Mouse (Mus musculus): ENCODE measurements around the gene Ppil6.

Gene Ppil6

GRCm38 (mm10) chr10:41477278-41478181 is 12.7 kb upstream of the Ppil6 start:
- DNase-seq (ENCODE audit: low spot score): no peak

DNA sequence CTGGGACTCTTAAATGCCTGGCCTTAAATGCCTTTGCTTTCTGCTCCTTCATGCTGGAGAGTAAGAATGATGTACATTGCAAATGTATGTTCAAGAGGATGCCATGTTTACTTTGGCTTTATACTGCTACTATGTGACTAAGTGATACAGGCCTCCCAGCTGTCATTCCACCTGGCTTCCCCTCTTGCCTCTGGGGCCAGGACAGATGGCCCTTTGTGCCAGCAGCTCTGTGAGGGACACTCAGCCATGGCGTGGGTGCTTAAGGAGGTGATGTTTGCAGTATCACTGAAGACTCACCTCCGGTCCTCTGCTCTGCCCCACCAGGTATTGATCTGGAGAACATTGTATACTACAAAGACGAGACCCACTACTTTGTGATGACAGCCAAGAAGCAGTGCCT is 10.3 kb upstream of the Ppil6 start:
- no peak for DNase-seq (ENCODE audit: low spot score)

DNA sequence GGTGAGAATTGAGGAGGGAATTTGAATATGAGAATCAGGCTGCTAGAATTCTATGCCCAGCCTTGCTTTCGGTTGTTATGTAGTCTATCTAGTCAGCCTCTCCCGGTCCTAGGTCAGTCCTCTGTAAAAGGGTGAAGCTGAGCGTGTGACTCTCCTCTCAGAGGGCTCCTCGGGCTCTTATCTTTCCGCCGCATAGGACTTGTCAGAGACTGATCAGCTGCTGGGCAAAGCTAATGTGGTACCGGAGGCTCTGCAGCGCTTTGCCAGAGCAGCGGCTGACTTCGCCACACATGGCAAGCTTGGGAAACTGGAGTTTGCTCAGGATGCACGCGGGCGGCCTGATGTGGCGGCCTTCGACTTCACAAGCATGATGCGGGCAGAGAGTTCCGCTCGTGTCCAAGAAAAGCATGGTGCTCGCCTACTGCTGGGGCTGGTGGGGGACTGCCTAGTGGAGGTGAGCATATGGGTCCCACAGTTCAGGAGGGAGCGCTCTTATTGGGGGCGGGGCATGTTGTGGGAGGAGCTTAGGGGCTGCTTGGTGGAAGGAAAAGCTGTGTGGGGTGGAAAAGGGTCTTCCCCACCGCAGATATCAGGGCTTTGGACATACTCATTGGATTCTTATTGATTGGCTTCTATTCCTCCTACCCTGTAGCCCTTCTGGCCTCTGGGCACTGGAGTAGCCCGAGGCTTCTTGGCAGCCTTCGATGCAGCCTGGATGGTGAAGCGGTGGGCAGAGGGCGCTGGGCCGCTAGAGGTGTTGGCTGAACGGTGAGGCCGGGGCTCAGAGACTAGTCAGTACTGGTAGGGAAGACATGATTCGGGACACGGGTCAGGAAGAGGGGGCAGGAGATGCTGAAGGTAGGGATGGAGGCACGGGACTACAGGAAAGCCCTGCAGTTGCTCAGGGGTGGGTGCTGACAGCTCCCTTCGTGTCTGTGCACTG is 9.0 kb upstream of the Ppil6 start:
- no peak for DNase-seq (ENCODE audit: low spot score)

DNA sequence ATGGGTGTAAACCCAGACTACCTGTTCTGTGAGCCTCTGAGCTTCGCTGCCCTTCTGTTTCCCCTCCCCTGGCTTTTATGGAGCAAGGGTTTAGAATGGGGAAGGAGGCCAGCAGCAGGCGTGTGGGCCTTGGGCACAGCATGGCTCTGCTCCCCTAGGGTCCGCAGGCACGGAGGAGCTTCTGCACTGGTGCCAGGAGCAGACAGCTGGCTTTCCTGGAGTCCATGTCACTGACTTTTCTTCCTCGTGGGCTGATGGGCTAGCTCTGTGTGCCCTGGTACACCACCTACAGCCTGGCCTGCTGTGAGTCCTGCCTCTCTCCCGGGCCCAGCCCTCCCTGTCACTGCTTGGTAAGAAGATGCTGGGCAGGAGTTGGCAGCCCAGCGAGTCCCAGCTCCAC is 7.8 kb upstream of the Ppil6 start:
- no peak for DNase-seq (ENCODE audit: low spot score)

DNA sequence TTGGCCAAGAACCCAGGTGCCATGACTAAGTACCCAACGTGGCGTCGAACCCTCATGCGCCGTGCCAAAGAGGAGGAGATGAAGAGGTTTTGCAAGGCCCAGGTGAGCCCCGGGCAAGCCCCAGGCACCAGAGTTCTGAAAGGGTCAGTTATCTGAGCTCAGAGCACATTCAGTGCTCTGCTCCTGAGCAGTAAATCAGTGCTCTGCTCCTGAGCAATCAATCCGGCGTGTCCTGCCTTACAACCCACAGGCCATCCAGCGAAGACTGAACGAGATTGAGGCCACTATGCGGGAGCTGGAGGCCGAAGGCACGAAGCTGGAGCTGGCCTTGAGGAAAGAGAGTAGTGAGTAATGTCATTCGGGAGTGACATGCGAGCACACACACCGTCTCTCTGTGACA is 4.5 kb upstream of the Ppil6 start:
- DNase-seq (ENCODE audit: low spot score): no peak

GRCm38 (mm10) chr10:41486506-41487170 is 3.6 kb upstream of the Ppil6 start:
- DNase-seq (ENCODE audit: low spot score): no peak

DNA sequence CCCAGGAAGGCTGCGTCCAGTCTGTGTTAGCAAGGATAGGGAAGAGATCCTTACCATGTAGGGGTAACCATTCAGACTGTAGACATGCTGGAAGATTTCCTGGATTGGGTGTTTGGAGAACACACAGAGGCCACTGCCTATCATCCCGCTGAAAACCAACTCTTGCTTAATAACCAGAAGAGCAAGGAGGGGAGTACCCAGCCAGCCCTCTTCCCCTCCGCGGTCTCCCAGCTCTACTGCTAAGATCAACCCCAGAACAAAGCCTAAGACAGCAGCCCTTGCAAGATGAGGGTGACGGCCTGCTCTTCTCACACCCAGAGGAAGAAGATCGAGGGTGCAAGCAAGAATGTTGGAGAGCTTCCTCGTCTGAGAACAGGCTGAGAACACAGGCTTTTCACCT is 1.4 kb upstream of the Ppil6 start:
- DNase-seq (ENCODE audit: low spot score): peak; percentile 22

DNA sequence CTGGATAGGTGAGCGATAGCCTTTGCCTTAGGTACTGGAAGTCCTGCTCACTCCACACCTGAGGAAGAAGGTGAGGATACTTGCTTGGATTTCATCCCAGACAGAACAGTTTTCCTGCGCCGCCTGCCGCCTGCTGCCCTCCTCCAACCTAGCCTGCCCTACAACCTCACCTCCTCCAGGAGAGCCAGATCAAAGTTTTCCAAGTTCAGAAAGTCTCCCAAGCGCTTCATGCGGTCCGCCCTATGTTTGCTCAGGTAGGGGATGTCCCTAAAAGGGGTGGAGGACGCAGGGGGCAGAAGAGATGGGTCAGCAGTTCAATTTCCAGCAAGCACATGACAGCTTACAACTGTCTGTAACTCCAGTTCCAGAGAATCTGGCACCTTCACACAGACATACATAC is 945 bp upstream of the Ppil6 start:
- no peak for DNase-seq (ENCODE audit: low spot score)

GRCm38 (mm10) chr10:41490518-41490873 is 257 bp downstream of the Ppil6 start:
- DNase-seq (ENCODE audit: low spot score): no peak

GRCm38 (mm10) chr10:41491111-41491510 is 872 bp downstream of the Ppil6 start:
- DNase-seq (ENCODE audit: low spot score): no peak

GRCm38 (mm10) chr10:41500941-41501340 is 10.7 kb downstream of the Ppil6 start:
- DNase-seq (ENCODE audit: low spot score): no peak

DNA sequence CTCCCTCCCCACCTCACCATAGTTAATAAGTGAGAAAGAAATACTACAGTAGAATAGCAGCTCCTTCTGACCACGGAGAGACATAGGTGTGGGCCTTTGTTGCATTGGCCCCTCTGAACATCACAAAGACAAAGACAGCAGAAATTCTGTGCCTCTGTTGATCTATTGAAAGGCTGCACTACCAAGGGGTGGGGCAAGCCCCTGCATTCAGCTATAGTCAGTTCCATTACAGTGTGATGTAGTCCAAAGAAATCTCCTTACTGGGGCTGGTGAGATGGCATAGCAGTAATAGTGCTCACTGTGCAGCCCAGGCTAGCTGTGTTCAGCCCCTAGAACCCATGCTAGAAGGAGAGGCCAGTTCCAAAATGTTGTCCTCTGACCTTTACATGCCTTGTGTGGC is 14.8 kb downstream of the Ppil6 start:
- DNase-seq (ENCODE audit: low spot score): no peak

DNA sequence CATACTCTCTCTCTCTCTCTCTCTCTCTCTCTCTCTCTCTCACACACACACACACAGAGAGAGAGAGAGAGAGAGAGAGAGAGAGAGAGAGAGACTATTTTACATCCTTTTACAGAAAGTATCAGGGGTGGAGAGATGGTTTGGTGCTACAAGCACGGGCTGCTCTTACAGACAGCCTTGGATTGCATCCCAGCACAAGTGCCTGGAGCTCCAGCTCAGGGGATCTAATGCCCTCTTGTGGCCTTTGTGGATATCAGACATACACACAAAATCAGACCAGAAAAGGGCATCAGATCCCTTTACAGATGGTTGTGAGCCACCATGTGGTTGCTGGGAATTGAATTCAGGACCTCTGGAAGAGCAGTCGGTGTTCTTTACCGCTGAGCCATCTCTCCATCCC is 15.2 kb downstream of the Ppil6 start:
- peak; percentile 70 for DNase-seq (ENCODE audit: low spot score)

GRCm38 (mm10) chr10:41509160-41509559 is 18.9 kb downstream of the Ppil6 start:
- DNase-seq (ENCODE audit: low spot score): no peak

- DNase-seq (ENCODE audit: low spot score): no peak
These were observed 24.1 kb downstream of the Ppil6 start for GRCm38 (mm10) chr10:41514301-41514700.

DNA sequence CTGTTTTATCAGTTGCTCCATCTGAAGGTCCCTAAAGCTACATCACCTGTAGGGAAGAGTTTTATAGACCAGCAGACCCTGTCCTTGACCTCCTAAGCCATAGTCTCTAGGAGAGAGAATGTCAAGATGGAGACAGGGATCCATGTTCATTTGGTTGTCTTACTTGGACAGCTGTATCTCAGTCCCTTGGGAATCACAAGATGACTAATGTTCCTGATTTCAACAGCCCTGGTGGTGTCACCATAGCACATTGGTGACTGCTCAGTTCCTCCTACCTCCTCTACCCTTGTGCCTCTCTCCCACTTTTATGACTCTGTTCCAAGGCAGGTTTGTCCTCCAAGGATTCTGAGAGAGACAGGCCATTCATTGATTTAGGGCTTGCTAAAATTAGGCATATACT is 24.7 kb downstream of the Ppil6 start:
- no peak for DNase-seq (ENCODE audit: low spot score)

DNA sequence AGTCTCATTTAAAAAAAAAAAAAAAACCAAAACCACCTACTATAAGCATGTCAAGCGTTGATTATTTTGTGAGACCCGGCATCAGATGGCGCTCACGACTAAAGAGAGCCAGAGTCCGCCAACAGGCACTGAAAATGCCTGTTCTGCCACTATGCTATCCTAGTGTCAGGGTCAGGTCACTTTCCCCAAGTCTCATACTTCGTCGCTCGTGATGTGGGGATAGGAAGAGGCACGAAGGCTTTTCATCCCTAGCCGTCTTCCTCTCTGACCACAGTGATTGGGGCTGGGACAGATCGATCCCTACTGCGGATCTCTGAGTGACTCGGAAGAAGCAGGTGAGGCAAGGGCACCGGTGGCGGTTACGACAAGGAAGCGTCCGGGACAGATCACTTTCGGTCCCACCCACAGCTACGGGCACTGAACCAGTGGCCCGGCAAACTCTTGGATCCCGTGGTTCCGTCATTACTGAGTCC is 28.3 kb downstream of the Ppil6 start:
- DNase-seq (ENCODE audit: low spot score): peak; percentile 86

- peak; percentile 88 for DNase-seq (ENCODE audit: low spot score)
These were observed 28.9 kb downstream of the Ppil6 start, which contains the start of gene Cd164 for GRCm38 (mm10) chr10:41518981-41519618. Gene Cd164 (plus strand): TSS chr10:41519414.

GRCm38 (mm10) chr10:41519640-41520409 is 29.6 kb downstream of the Ppil6 start:
- DNase-seq (ENCODE audit: low spot score): peak; percentile 64

DNA sequence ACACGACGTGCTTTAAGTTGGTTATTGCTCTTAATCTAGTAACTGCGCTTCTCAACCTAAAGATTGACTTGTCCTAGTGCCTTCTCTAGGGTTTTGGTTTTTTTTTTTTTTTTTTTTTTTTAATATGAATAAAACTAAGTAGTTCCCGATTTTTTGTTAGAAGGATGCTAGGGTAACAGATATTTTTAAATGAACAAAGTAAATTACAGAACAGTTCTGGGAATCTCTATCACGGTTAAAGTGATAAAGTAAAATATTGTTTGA is 30.1 kb downstream of the Ppil6 start:
- no peak for DNase-seq (ENCODE audit: low spot score)

DNA sequence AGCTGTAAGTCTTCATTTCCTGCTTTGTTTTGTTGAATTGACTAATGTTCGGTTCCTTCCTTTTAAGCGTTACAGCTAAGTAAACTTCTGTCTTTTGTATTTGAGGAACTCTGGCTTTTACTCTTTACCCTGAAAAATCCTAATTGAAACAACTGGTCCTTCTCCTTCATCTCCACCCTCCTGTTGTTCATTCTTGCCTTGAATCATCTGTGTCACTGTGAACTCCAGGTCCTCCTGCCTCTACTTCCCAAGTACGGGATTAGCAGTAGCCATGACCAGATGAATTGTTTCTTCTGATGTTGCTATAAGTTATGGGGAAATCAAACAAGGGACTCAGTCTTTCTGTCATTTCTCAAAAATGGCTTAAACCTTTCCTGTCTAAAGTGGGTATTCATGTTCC is 33.1 kb downstream of the Ppil6 start:
- DNase-seq (ENCODE audit: low spot score): no peak
